Mouse (Mus musculus) midbrain, embryonic 13.5 days (tissue): ENCODE data around the gene Ifnar2. TPM values are rescaled to one million over a fixed set of nuclear protein-coding genes. Genes with fewer than 3 reads are reported as not detected.

Experiments used
- ATAC-seq: fragments of 200-750 bp; cut with Nextera tagmentation; 2 replicates; pipeline ENCODE4 v1.8.0; 2017; ENCODE audit warnings: mild to moderate bottlenecking, moderate TSS enrichment, moderate library complexity
- H3K27ac ChIP-seq: fragments of 300-500 bp; sonication (generic); 2 replicates; pipeline ENCODE4 v1.5.1; 2015; ENCODE audit warnings: inconsistent platforms, mild to moderate bottlenecking, moderate library complexity
- H3K27me3 ChIP-seq: fragments of 300-500 bp; sonication (generic); 2 replicates; pipeline ENCODE4 v1.6.1; 2015; ENCODE audit warnings: mild to moderate bottlenecking, inconsistent platforms
- H3K36me3 ChIP-seq: fragments of 300-500 bp; sonication (generic); 2 replicates; pipeline ENCODE4 v1.6.1; 2015; ENCODE audit warnings: mild to moderate bottlenecking, inconsistent platforms
- H3K4me1 ChIP-seq: fragments of 300-500 bp; sonication (generic); replicated peaks from 2 replicates; pipeline ENCODE4 v1.6.1; 2015; ENCODE audit warnings: inconsistent platforms
- H3K4me2 ChIP-seq: fragments of 300-500 bp; sonication (generic); replicated peaks from 2 replicates; pipeline ENCODE4 v1.6.1; 2015; ENCODE audit warnings: moderate library complexity, mild to moderate bottlenecking, inconsistent platforms
- H3K4me3 ChIP-seq: fragments of 300-500 bp; sonication (generic); replicated peaks from 2 replicates; pipeline ENCODE4 v1.5.1; 2015; ENCODE audit warnings: mild to moderate bottlenecking, inconsistent platforms
- H3K9ac ChIP-seq: fragments of 300-500 bp; sonication (generic); replicated peaks from 2 replicates; pipeline ENCODE4 v1.6.1; 2015; ENCODE audit warnings: mild to moderate bottlenecking, inconsistent platforms
- H3K9me3 ChIP-seq: fragments of 300-500 bp; sonication (generic); 2 replicates; pipeline ENCODE4 v1.6.1; 2016; ENCODE audit warnings: mild to moderate bottlenecking, inconsistent platforms
- WGBS: fragments of 180-500 bp; shearing (Covaris S2); methylation state at CpG from one replicate; pipeline ENCODE4 v1.1.7; 2015; 5-methylcytosine and 5-hydroxymethylcytosine counted together
- polyA plus RNA-seq: library from polyadenylated mRNA; unstranded; fragments of >200 nt; fragmentation: Nextera tagmentation; extraction: Ambion mirVana; gene quantifications from 2 replicates; pipeline ENCODE4 v1.2.1, GENCODE M21; 2015

Ifnar2 gene
- polyA plus RNA-seq, 1 experiment from 2014 or later = 28.3 TPM

DNA sequence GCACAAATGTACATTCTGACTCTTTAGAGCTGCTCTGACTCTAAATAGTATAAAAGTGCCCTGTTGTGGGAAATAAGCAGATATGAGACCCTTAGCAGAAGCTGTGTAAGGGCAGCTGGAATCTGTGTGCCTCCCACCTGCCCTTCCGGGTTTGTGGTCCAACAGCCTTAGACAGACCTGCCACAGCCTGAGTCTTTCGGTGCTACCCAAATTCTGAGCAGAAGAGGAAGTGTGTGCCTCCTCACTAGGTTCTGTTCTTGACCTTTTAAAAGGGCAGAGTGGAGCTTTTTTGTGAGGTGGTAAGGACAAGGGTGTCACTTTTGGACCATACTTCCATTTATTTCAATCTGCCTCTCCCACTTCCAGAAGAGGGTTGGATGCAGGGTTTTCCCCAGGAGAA lies 79.4 kb downstream of the Ifnar2 start:
- H3K36me3 ChIP-seq = no peaks in the 10 kb centered on the region
- H3K9ac ChIP-seq = no peak overlapping the region
- H3K4me1 ChIP-seq = no peaks in the 10 kb centered on the region
- WGBS = 80% methylated on average over 2 of the region's 2 CpGs
- H3K9me3 ChIP-seq = no peaks in the 10 kb centered on the region
- ATAC-seq = no peak
- no peak overlapping the region for H3K4me2 ChIP-seq
- H3K27me3 ChIP-seq = no peaks in the 10 kb centered on the region
- no peak overlapping the region for H3K4me3 ChIP-seq
- no peak overlapping the region for H3K27ac ChIP-seq

DNA sequence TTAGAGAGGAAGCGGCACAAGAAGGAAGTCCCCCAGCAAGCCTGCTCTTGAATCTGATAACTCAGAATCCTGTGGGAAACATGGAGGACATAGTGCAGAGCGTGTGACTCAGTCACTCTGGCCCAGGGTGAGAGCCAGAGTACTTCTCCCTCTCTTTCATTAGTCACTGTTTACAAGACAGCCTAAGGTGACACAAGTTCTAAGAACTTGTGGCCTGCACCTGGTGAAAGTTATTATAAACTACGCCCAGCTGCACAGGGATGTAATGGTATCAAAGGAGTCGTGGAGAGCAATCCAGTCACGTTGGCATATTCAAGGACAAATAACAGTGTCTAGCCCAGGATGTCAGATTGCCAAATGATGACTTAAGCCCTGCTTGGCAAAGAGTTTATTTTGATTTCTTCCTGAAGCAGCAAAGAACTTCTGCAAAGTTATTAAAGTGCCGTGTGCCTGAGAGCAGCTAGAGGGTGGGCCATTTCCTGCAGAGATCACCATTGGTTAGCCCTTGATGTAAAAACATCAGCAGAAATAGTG lies 79.8 kb downstream of the Ifnar2 start:
- Histone ChIP-seq H3K36me3 (no peaks in the 10 kb centered on the region), H3K4me2 (no peak overlapping the region), H3K27me3 (no peaks in the 10 kb centered on the region), H3K9ac (no peak overlapping the region), H3K4me3 (no peak overlapping the region), H3K4me1 (no peaks in the 10 kb centered on the region), H3K27ac (no peak overlapping the region), H3K9me3 (no peaks in the 10 kb centered on the region)
- ATAC-seq = no peak
- WGBS = 79% methylated on average over 6 of the region's 6 CpGs

Other genes starting within 250 kb of the Ifnar2 start
- 2.8 and 4.2 TPM in 2 replicates for gene Olig2, start 147.3 kb upstream of the Ifnar2 start, polyA plus RNA-seq
- 11.3 and 12.6 TPM in 2 replicates for gene Olig1, start 103.0 kb upstream of the Ifnar2 start, polyA plus RNA-seq
- not detected in 2 replicates for gene Gm21970, start 18.9 kb downstream of the Ifnar2 start, polyA plus RNA-seq
- gene Il10rb, start 33.4 kb downstream of the Ifnar2 start, polyA plus RNA-seq = 7.1 and 7.6 TPM in 2 replicates
- 54.7 and 55.2 TPM in 2 replicates for gene Ifnar1, start 112.5 kb downstream of the Ifnar2 start, polyA plus RNA-seq
- 57.6 and 63.5 TPM in 2 replicates for gene Ifngr2, start 174.3 kb downstream of the Ifnar2 start, polyA plus RNA-seq
- gene Tmem50b, start 225.0 kb downstream of the Ifnar2 start, polyA plus RNA-seq = 50.5 and 55.1 TPM in 2 replicates
- 7.2 and 8.0 TPM in 2 replicates for gene Dnajc28, start 246.2 kb downstream of the Ifnar2 start, polyA plus RNA-seq